Comparison of ENCODE assay signal across 7 mouse cellular contexts in genomic region chr3:32615376-32615775, GRCm38 (mm10). TPM values are rescaled to one million over a fixed set of nuclear protein-coding genes. Genes with fewer than 3 reads are reported as not detected.
A peak's percentile ranks its signal among the peaks of the same experiment; 100 is the strongest.
DNase-seq lines count a peak whose midpoint lies in the region; ATAC-seq and TF ChIP-seq lines count a peak whose summit lies in the region.

No protein-coding gene starts in this region.

- H3K27ac ChIP-seq in forebrain, embryonic 16.5 days (ENCODE audit: low read length): no peak overlapping the region
- H3K27ac ChIP-seq in liver, embryonic 15.5 days (replicated peaks): no peak overlapping the region
- H3K27ac ChIP-seq in cerebellum, adult 2 months (ENCODE audit: insufficient read depth, low read length): no peak overlapping the region

- no peak for TF ChIP-seq POLR2A in cerebellum, adult 2 months (IDR thresholded peaks at IDR 0.05; ENCODE audit: borderline replicate concordance, insufficient read depth, low read length)

- no peaks in the 10 kb centered on the region for H3K9me3 ChIP-seq in forebrain, embryonic 16.5 days (ENCODE audit: control insufficient read depth, low read length)
- no peaks in the 10 kb centered on the region for H3K9me3 ChIP-seq in liver, embryonic 15.5 days (replicated peaks)

- H3K4me2 ChIP-seq in forebrain, embryonic 16.5 days (ENCODE audit: low read length): peak overlapping the region; percentile 53
- H3K4me2 ChIP-seq in liver, embryonic 15.5 days: peak overlapping the region; percentile 82

- H3K9ac ChIP-seq in forebrain, embryonic 16.5 days (replicated peaks; ENCODE audit: low read depth, low read length): no peak overlapping the region; the same call in 1 of the 2 replicates
- H3K9ac ChIP-seq in liver, embryonic 15.5 days: no peak overlapping the region

- no peak for TF ChIP-seq CTCF in cerebellum, adult 2 months (IDR thresholded peaks at IDR 0.05; ENCODE audit: borderline replicate concordance, insufficient read depth, low read depth, low read length)

- H3K4me3 ChIP-seq in forebrain, embryonic 16.5 days (replicated peaks; ENCODE audit: low read length): peak overlapping the region; percentile 75
- peak overlapping the region; percentile 66 for H3K4me3 ChIP-seq in liver, embryonic 15.5 days (replicated peaks)
- H3K4me3 ChIP-seq in cerebellum, adult 2 months (replicated peaks; ENCODE audit: insufficient read depth, low read depth, low read length): no peak overlapping the region

- DNase-seq in 3T3-L1 (ENCODE audit: low read depth, low spot score) (peak; percentile 72), A20 (ENCODE audit: low read depth, low spot score) (peak; percentile 71)
- DNase-seq in right cerebral cortex, adult 2 months (ENCODE audit: low spot score in 2 of 2): no peak
- no peak for DNase-seq in testis, postnatal 14 days (ENCODE audit: low spot score)
- DNase-seq in cerebellum, adult 2 months: no peak

- no peaks in the 10 kb centered on the region for H3K27me3 ChIP-seq in forebrain, embryonic 16.5 days (replicated peaks; ENCODE audit: control insufficient read depth, insufficient read depth, low read length)
- peaks cover 28% of the 10 kb centered on the region for H3K27me3 ChIP-seq in liver, embryonic 15.5 days
- peaks cover 2% of the 10 kb centered on the region; the same call in 1 of the 2 replicates for H3K27me3 ChIP-seq in cerebellum, adult 2 months (ENCODE audit: control insufficient read depth, insufficient read depth, low read length)

- WGBS in forebrain, embryonic 16.5 days: 75% methylated on average over 5 of the region's 5 CpGs
- 39% methylated on average over 5 of the region's 5 CpGs for WGBS in liver, embryonic 15.5 days (ENCODE audit: insufficient replicate concordance)
- WGBS in cerebellum, adult 2 months: 72% methylated on average over 5 of the region's 5 CpGs

- H3K4me1 ChIP-seq in forebrain, embryonic 16.5 days (replicated peaks; ENCODE audit: control insufficient read depth, insufficient read depth, low read length): no peaks in the 10 kb centered on the region; the same call in 1 of the 2 replicates
- H3K4me1 ChIP-seq in liver, embryonic 15.5 days (replicated peaks): peaks cover 12% of the 10 kb centered on the region
- H3K4me1 ChIP-seq in cerebellum, adult 2 months (ENCODE audit: control insufficient read depth, insufficient read depth, low read length): no peaks in the 10 kb centered on the region

- H3K36me3 ChIP-seq in forebrain, embryonic 16.5 days (ENCODE audit: control insufficient read depth, insufficient read depth): no peaks in the 10 kb centered on the region
- no peaks in the 10 kb centered on the region for H3K36me3 ChIP-seq in liver, embryonic 15.5 days (replicated peaks)

- ATAC-seq in forebrain, embryonic 16.5 days: no peak
- no peak for ATAC-seq in liver, embryonic 15.5 days (ENCODE audit: insufficient read depth)

RNA-seq across cellular contexts. Expression of gene Gnb4, which starts 1.0 kb away (rescaled TPM):
- polyA plus RNA-seq in forebrain, embryonic 16.5 days (2015; fragmentation: Nextera tagmentation; extraction: Ambion mirVana): 87.8 and 88.3 TPM in 2 replicates
- 7.7 and 8.1 TPM in 2 replicates for polyA plus RNA-seq in liver, embryonic 15.5 days (2015; fragmentation: Nextera tagmentation; extraction: Ambion mirVana)
- 34.4 and 38.0 TPM in 2 replicates for polyA plus RNA-seq in cerebellum, adult 2 months (2012; rRNA removed)

Comparison
In these comparisons a context has a peak if more than half of its experiments do, and no peak if none do; other contexts are left out.
1. DNase-seq: peak in 3T3-L1 (single experiment) and A20 (single experiment); none in right cerebral cortex, adult 2 months (0 of 2), testis, postnatal 14 days (single experiment) and cerebellum, adult 2 months (0 of 2).